8 mouse cellular contexts compared by ENCODE assay signal in the genomic region with DNA sequence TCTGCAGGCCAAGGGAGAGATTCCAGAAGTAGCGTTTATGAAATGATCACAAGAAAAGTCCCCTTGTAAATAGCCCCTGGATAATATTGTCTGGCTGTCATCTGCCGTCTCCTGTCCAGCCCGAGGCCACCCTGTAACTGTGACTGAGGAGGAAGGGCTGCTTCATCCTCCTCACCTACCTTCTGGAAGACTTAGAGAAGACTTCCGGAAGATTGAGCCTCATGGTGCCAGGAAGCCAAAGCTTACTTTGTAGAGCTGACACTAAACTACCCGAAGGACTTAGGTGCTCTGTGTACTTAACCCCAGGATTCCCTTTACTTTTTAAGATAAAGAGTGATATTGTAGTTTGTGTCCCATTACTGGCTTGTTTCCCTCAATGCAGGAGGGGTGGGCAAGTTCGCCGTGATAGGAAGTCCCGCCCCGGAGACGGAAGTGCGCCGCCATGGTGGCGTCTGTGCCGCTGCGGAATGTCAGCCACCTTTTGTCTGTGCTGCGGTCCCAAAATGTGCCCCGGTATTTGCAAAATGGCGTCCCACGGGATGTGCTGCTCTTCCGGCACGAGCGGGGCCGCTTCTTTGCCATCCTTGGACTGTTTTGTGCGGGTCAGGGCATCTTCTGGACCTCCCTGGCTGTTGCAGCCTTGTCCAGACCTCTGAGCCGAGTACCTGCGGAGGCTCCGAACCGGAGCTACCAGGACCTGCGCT. TPM values are rescaled to one million over a fixed set of nuclear protein-coding genes. Genes with fewer than 3 reads are reported as not detected.
DNase-seq lines count a peak whose midpoint lies in the region; ATAC-seq lines count a peak whose summit lies in the region.

Tmem223 (plus strand) TSS at position 430 of the 704 bp plus-strand sequence.

- H3K27ac ChIP-seq in hindbrain, embryonic 13.5 days: peak within 1 kb of the TSS; percentile 93

- H3K4me2 ChIP-seq in hindbrain, embryonic 13.5 days: peak within 1 kb of the TSS; percentile 73

- 21% methylated on average over 29 of the region's 29 CpGs for WGBS in hindbrain, embryonic 13.5 days

- peak; percentile 88 for DNase-seq in R1 (ENCODE audit: low read depth, low spot score)
- peak; percentile 82 to 86 for DNase-seq in cerebellum, postnatal 36 days
- DNase-seq in frontal cortex, postnatal 36 days (ENCODE audit: low spot score in 2 of 2): peak; percentile 79 to 80
- peak; percentile 77 to 87 for DNase-seq in layer of hippocampus, postnatal 14 days (ENCODE audit: low spot score in 2 of 2)
- peak; percentile 89 for DNase-seq in lung, postnatal 10 days
- peak; percentile 53 for DNase-seq in ovary, postnatal 10 days (ENCODE audit: low spot score)
- DNase-seq in thymus, postnatal 0 days (ENCODE audit: low spot score): peak; percentile 85

- H3K4me1 ChIP-seq in hindbrain, embryonic 13.5 days (replicated peaks): peaks cover 36% of the 10 kb centered on the region

- H3K9me3 ChIP-seq in hindbrain, embryonic 13.5 days: no peaks in the 10 kb centered on the region

- no peaks in the 10 kb centered on the region for H3K27me3 ChIP-seq in hindbrain, embryonic 13.5 days

- peaks cover 58% of the 10 kb centered on the region for H3K36me3 ChIP-seq in hindbrain, embryonic 13.5 days

- peak within 1 kb of the TSS; percentile 79 for H3K4me3 ChIP-seq in hindbrain, embryonic 13.5 days

- ATAC-seq in hindbrain, embryonic 13.5 days (ENCODE audit: low FRiP score): peak; percentile 25

- peak within 1 kb of the TSS; percentile 96 for H3K9ac ChIP-seq in hindbrain, embryonic 13.5 days

RNA-seq across cellular contexts. Expression of gene Tmem223, which starts in this region (rescaled TPM):
- 257 and 258 TPM in 2 replicates for polyA plus RNA-seq in hindbrain, embryonic 13.5 days (2015; fragmentation: Nextera tagmentation; extraction: Ambion mirVana)
- 100 to 1,000 TPM; 101 to 108 TPM for total RNA-seq in layer of hippocampus, postnatal 14 days (2021)
- 205 and 223 TPM in 2 replicates for polyA plus RNA-seq in thymus, postnatal 0 days (2015; fragmentation: Nextera tagmentation; extraction: Ambion mirVana)

Comparison
In these comparisons a context has a peak if more than half of its experiments do, and no peak if none do; other contexts are left out.
1. Peak in every context shown above with its lines: DNase-seq, ATAC-seq, H3K4me3 ChIP-seq and H3K27ac ChIP-seq.